Mouse (Mus musculus) urinary bladder, adult 2 months (tissue): ENCODE results near the gene Dffa. TPM values are rescaled to one million over a fixed set of nuclear protein-coding genes. Genes with fewer than 3 reads are reported as not detected.
"Not testable (repeated sequence)": the region's sequence is repeated elsewhere in the genome, so short reads cannot be mapped to it uniquely, and the experiment has no call there.

Source experiments
- DNase-seq: peaks from one replicate; pipeline ENCODE4 v3.0.0; 2022; ENCODE audit warnings: low spot score
- polyA plus RNA-seq: library from polyadenylated mRNA; depleted of rRNA; stranded (reverse); fragments of >200 nt; gene quantifications from 2 replicates; pipeline ENCODE4 v1.2.3, GENCODE M21; 2012; rRNA removed

Gene Dffa
- polyA plus RNA-seq, 1 experiment, result 32.9 TPM

DNA sequence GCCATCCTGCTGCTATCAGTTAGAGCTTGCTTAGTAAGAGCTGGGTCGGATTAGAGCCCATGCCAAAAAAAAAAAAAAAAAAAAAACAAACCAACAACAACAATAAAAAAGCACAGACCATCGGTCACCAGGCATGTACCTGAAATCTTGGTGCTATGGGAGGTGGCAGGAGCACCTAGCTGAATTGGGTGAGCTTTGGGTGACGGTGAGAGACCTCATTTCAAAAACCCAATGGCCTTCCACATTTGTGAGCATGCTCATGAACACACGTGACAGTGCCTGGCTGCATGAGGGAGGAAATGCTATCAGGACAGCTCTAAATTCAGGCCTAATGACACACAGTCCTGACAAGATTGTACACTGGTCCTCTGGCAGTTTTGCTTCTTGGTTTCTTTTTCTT lies 44.1 kb downstream of the Dffa start:
- no peak for DNase-seq

DNA sequence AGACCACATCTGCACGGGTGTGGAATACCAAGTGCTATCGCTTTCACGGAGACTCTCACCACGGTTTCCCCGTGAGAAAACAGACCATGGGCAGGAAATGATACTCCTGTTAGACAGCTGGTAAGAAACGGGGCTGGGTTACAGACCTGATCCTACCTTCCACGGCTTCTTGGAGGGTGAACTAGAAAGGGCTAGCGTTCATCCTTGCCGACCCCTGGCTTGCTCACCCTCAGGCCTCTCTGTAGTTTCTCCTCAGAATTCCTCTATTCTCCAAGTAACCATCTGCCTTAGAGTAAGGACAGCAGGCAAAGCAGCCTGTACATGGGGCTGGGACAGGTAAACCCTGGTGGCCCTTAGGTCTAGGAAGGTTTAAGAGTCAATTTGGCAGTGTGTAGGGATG lies 45.2 kb downstream of the Dffa start:
- no peak for DNase-seq

DNA sequence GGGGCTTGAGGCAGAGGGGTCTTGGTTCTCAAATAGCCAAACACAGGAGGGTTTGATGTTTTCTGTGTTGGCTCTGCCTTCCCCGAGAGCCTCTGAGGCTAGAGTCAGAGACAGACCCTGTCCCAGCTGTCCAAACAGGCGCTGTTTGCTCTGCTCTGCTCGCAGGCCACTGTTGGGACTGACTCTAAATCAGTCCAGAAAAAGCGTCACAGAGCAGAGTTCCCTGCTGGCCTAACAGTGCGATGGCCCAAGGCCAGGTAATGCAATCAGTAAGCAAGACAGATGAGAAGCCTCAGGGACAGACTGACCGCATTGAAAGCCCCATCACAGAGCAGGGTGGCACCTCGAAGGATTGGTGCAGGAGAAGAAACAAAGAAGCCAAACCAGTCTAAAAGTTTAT lies 45.7 kb downstream of the Dffa start:
- DNase-seq, result no peak

DNA sequence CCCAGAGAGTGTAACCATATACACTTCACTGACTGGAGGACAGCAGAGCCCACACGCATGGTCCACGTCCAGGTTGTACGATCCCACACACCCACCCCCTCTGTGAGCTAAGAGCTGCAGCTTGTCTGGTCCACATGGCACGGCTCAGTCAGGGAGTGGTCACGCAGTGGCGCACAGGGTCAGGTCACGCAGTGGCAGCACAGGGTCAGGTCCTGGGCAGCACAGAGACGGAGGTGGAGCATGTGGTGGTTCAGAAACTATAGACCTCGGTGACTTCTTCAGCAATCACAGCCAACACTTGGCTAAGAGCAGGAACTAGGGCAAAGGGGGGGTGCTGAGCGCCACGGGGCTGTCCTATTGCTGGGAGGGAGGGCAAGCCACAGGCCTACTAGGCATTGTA lies 46.3 kb downstream of the Dffa start:
- DNase-seq, result no peak

DNA sequence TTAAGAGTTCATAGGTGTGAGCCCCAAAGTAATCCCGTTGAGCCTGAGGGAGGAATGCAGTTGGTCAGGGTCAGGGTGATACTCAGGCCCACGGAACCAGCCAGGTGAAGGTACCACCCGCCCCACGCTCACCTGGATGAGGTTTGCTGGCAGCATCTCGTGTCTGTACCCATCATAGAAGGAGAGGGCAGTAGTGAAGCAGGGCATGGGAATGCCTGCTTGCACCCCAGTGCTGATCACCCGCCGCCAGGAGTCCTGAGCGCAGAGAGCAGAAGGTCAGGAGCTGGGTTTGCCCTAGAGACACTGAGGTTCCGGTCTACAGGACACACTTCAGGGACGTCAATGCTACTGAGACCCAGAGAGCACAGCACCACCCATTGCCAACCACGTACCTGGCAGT lies 46.8 kb downstream of the Dffa start:
- no peak for DNase-seq

DNA sequence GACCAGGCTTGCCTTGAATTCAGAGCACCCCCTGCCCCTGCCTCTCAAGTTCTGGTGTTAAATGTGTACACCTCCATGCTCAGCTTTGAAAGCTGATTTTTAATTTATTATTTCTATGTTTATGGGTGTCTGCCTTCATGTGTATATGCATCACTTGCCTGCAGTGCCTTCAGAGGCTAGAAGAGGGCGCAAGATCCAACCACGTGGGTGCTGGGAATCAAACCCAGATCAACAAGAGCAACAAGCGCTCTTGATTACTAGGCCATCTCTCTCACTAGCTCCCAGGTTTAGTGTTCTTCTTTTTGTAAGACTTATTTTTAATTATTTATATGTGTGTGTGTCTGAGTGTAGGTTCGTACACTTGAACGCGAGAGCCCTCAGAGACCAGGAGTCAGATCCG lies 50.9 kb downstream of the Dffa start:
- no peak for DNase-seq

DNA sequence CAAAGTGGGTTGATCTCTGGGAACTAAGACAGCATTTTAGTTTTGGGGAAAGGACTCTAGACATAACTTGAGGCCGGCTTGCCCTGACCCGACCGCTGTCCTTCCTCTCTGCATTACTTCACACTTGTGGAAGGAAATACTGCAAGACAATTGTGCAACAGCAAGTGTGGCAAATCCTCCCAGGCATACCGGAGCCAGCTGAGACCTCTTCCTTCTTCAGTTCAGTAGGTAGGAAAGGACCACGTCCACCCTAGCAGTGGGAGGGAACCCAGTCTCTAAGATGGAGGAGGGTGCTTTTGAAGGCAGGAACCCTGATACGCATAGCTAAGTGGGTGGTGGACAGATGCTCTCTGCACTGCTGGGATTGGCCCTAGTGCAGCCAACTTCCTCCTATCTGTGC lies 51.8 kb downstream of the Dffa start:
- no peak for DNase-seq

DNA sequence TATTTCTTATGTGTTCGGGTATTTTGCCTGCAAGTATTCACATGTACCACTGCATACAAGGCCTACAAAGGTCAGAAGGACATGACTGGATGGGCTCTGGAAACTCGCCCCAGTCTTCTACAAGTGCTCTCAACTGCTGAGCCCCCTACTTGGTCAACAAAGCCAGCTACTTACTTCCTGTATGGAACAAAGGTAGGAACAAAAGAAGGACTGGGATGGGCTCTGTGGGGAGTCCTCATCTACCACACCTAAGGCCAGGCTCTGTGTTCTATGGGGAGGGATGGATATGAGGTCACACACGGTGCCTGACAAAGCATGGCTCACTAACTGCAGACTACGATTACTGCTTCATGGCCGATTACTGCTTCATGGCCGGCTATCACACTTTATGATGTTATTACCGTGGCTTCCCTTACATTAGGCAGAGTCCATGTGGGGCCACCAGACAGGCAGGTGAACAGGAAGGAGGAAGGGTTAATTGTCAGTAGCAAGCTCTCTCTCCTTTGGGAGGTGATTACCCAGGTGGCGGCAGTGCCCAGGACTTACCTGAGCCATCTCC lies 53.5 kb downstream of the Dffa start:
- no peak for DNase-seq

DNA sequence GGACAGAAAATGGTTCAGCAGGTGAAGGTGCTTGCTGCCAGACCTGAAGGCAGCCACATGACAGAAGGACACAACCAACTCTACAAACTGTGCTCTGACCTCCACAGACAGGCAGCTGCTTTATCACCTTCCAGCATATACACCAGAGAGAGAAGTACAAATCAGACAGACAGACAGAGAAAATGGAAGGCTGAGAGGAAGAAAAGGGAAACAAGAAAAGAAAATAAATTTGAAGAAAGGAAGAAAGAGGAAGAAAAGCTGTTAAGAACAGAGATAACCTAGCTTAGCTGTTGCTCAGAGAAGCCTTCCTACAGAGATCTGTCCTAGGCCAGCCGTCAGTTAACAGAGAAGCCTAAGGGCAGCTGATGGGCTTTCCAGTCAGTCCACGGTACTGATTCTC lies 55.3 kb downstream of the Dffa start:
- no peak for DNase-seq

DNA sequence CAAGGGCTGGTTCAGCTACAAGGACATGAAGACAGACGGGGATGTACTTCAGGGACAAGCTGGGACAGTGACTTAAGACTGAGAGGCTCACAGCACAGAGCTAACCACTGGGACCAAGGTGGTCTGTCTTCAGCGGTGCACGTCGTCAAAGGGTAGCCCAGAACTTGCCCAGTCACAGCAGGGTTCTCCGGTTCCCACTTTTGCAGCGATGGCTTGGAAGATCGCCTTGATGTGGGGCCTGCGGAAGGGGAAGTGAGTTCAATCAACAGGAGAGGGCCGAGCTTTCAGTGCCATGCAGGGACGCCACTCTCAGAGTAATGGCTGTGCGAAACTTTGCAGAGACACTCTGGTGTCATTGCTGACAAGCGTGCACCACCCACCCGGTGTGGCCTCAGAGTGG lies 55.9 kb downstream of the Dffa start:
- no peak for DNase-seq

DNA sequence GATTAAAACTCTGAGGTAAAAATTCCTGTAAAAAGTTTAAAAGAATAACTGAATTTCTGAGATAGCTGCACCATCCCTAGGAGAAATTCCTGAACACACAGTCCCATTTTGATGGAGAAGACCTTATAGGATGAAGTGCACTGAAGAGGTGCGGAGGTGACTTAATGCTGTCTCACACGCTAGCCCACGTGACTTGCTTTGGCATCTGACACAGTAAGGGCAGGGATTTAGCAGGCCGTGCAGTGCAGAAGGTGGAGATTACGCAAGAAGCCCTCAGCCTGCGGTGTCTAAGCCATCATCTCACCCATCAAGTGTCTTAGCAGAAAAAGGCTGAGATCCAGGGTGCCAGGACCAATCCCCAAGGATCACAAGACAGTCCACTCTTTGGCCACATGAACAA lies 57.2 kb downstream of the Dffa start:
- DNase-seq, result no peak

DNA sequence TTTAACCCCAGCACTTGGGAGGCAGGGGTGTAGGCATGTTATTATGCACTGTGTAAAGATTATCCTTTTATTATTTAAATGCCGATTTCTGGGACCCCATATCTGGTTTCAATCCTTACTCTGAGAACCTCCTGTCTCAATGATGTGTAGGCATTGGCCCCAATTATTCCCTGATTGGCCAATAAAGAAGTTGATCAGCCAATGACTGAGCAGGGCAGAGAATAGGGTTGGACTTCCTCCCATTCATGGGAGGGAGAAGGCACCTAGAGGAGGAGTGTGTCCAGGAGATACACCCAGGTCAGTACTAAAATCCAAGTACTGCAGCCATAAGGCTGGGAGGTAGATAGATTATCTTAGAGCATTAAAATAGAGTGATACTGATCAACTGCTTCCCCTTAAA lies 59.2 kb downstream of the Dffa start:
- no peak for DNase-seq

DNA sequence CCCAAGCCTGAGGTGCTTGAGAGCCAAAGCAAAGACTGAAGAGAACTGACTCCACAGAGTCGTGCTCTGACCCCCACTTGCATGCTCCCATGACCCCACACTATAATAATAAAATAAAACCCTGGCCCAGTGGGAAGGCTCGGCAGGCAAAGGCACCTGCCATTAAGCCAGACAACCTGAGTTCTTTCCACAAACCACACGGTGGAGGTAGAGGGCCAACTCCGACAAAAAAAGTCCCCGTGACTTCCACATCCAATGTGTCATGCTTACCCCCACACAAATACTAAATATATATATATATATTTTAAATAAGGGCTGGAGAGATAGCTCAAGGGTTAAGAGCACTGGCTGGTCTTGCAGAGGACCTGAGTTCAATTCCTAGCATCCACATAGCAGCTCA lies 60.2 kb downstream of the Dffa start:
- DNase-seq, result no peak

DNA sequence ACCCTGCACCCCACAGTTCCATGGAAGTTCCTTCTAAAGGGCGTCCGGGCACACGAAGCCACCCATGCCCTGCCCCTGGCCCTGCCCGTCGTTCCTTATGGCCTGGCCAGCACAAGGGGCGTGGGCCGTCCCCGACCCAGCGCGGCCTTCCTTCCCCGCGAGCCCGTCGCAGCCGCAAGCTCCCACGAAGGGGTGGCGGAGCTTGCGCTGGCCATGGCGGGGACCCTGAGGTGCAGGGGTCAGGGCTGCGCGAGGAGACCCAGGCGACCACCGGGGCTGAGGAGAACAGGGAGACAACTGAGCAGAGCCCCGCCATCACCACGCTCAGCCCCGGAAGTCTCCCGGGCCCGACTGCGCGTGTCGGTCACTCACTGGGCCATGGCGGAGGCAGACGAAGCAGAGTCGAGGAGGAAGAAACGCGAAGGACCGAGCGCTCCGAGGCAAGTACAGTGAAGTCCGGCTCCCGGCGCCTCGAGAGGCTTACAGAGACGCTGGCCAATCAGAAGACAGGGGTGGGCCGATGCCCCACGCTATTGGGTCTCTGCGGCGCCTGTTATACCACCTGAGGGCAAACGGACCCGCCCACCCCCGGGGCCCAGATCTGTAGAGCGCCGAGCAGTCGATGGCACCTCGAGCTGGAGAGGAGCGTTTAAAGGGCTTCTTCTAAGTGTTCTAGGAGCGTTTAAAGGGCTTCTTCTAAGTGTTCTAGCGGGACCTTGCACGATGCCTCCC lies 62.4 kb downstream of the Dffa start, which contains the start of gene Pgd:
Gene Pgd, minus strand, starts transcription at position 557 of the 732 bp plus-strand sequence.
- peak; percentile 94 for DNase-seq

DNA sequence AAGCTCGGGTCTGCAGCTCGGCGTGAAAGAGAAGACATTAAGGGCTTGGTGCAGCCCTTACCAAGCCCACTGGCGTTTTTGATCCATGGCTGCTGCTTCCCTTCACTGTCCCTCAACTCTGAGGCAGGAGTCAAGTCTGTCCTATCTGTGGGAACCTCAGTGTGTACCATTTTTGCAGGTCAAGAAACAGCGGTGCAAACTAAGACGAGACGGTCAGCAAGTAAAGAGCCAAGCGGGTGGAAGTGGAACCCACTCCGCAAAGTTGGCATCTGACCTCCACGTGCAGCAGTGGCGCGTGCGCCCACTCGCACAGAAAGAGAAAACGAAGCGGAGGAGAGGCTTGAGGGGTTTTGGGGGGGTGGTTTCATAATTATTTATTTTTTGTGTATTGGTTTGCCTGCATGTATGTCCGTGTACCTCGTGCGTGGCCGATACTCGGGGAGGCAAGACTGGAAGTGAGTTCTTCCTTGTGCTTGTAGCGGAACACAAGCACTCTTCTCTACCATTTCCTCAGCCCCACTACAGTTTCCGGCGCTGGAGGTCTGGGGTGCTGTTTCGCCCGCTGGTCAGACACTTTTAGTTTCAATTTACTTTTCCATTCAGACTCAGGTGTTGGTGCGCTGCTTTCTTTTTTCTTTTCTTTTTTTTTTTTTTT lies 63.1 kb downstream of the Dffa start:
- no peak for DNase-seq

DNA sequence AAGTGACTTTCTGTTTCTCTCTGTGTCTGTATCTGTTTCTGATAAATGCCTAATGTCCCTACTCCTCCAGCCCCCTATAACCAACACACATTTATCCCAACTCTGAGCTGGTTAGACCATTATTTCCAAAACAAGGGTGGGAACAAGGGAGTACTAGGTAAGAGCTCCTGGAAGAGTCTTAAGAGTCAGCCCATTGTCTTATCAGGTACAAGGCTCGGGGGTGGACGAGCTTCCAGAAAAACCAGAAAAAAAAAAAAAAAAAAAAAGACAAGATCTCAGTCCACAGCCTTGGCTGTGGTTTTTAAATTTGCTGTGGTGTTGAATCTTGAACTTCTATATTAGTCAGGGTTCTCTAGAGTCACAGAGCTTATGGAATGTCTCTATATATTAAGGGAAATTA lies 64.1 kb downstream of the Dffa start:
- DNase-seq, result no peak

DNA sequence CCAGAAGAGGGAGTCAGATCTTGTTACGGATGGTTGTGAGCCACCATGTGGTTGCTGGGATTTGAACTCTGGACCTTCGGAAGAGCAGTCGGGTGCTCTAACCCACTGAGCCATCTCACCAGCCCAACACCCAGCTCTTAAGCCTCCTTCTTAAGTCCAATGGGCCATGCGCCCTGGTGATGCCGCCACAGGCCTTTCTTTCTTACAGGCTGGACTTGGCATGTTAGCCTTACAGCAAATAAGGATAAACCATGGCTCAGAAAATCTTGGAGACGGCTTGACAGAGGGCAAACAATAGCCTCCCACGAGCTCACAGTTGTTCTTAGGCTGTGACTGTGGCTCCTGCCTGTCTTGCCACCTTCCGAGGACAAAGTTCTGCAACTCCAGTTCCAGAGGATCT lies 66.0 kb downstream of the Dffa start:
- DNase-seq, result not testable (repeated sequence)

Other genes with a start within 250 kb of the Dffa start
- 31.1 and 31.8 TPM in 2 replicates for gene Pex14, start 4.3 kb upstream of the Dffa start, polyA plus RNA-seq
- gene Cort, start 22.6 kb downstream of the Dffa start, polyA plus RNA-seq, result not detected in 2 replicates
- 3.8 and 5.4 TPM in 2 replicates for gene Cenps, start 33.5 kb downstream of the Dffa start, polyA plus RNA-seq
- gene Pgd, start 62.6 kb downstream of the Dffa start, polyA plus RNA-seq, result 114 and 117 TPM in 2 replicates
- 39.7 and 42.1 TPM in 2 replicates for gene Kif1b, start 203.5 kb downstream of the Dffa start, polyA plus RNA-seq